Mouse (Mus musculus) adrenal gland, postnatal 36 days (tissue): ENCODE measurements at regions not wholly inside any gene's neighbourhood (a gene's known extent, or its start where the extent isn't known, plus 50 kb on each side); places are given as distances from the start of the nearest gene placed in this dataset.
A peak's percentile ranks its signal among the peaks of the same experiment; 100 is the strongest.

Source experiments
- DNase-seq, 2 experiments: peaks; one replicate each; pipeline ENCODE4 v3.0.0; 2021; ENCODE audit warnings: mixed read lengths in 1 of 2

GRCm38 (mm10) chr1:52553871-52554270, 53.4 kb upstream of the Nab1 start:
- DNase-seq = no peak

DNA sequence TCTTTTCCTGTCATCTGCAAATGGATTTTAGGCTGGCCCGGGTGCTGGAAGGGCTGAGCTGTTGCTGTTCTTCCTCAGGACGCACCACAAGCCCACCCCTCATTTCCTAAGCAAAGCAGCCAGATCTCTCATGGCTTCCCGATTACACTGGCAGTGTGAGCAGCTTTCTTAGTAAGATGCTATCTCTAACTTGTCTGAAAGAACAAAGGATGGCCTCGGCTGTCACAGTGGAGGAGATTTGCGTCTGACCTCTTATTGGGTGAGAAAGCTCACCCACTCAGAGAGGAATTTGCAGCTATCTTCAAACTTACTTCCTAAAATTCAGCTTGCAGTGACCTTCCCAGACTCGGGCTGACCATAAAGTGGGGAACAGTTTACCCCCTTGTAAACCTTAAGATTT, 64.7 kb upstream of the Nemp2 start:
- peak in 1 of 2 experiments; percentile 16 for DNase-seq

DNA sequence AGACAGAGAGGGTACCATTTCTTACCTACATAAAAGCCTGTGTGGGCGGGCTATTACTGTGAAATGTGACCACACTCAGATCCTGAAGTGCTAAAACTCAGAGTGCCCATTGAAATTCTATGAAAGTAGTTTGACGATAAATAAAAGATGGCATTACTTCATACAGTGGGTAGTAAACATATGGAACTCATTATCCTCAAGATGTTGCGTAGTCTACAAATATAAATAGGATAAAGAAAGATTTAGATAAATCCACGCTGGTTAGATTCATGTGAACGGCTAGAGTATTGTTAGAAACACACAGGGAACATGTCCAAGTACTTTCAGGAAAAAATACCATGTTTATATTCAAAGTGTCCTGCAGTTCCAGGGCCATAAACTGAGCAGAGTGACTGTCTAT, 58.8 kb upstream of the Nemp2 start:
- no peak for DNase-seq

GRCm38 (mm10) chr1:52578298-52579056, 52.0 kb upstream of the Nemp2 start:
- DNase-seq = peak in 1 of 2 experiments; percentile 6

DNA sequence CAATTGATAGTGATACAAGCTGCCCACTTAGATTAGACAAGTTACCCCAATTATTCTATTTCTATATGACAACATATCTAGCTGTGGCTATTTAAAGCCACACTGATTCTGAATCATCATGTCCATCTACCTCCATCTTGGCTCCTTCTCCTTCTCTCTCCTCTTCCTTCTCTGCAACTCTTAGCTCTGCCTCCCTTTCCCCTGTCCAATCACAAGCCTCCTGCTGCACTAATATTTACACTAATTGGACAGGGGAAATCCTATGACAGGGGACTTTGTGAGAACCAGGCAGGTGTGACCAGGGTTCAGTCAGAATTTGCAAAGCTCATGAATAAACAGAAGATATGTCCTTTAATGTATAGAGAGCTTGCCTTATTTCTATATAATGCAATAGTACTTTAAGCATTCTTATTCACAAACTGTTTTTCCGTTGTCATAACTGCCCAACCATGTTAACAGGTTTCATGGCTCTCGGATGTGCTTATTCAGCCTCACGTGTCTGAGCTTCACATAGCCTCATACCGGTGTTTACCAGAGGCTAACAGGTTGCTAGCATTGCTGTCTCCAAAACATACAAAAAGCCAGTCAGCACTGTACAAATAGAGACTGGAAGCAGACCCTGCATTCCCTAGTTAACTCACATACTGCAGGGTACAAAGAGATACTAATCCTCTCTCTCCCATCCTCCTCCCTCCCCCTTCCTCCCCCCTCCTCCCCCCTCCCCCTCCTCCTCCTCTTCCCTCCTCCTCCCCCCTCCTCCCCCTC, 50.2 kb upstream of the Nemp2 start:
- no peak for DNase-seq
